Mouse (Mus musculus) lung, adult 2 months (tissue): ENCODE results near the gene Abi3bp. TPM values are rescaled to one million over a fixed set of nuclear protein-coding genes. Genes with fewer than 3 reads are reported as not detected.
A peak's percentile ranks its signal among the peaks of the same experiment; 100 is the strongest.

Experiments used
- DNase-seq: peaks from one replicate; pipeline ENCODE4 v3.0.0; 2022
- H3K4me1 ChIP-seq: fragments of 200-500 bp; 2 replicates; pipeline ENCODE4 v1.6.1; 2011; ENCODE audit warnings: low read length; ENCODE audit not compliant: control insufficient read depth, insufficient read depth
- H3K4me3 ChIP-seq: fragments of 200-500 bp; replicated peaks from 2 replicates; pipeline ENCODE3; 2011; ENCODE audit warnings: low read depth, mild to moderate bottlenecking, control low read depth, low read length; ENCODE audit errors: extremely low read depth
- CTCF ChIP-seq: fragments of 200-500 bp; IDR thresholded peaks from 2 replicates; pipeline ENCODE4 v1.5.1; 2011; ENCODE audit warnings: mild to moderate bottlenecking, low read length, control low read depth; ENCODE audit not compliant: insufficient read depth
- POLR2A ChIP-seq: fragments of 200-500 bp; IDR thresholded peaks from 2 replicates; pipeline ENCODE4 v1.6.1; 2011; ENCODE audit warnings: low read depth, mild to moderate bottlenecking, control low read depth, low read length, borderline replicate concordance; ENCODE audit errors: extremely low read depth
- WGBS: fragments of 180-500 bp; shearing (Covaris S2); methylation state at CpG from one replicate; pipeline ENCODE4 v1.1.7; 2018; 5-methylcytosine and 5-hydroxymethylcytosine counted together
- polyA plus RNA-seq: library from polyadenylated mRNA; depleted of rRNA; stranded (reverse); fragments of >200 nt; gene quantifications from 2 replicates; pipeline ENCODE4 v1.2.3, GENCODE M21; 2012; rRNA removed

Abi3bp gene
- 13.8 and 22.5 TPM in 2 replicates for polyA plus RNA-seq

- H3K4me3 ChIP-seq: peak within 1 kb of the TSS; percentile 55
- TF ChIP-seq POLR2A (peak; percentile 87; the same call in 1 of the 2 replicates), CTCF (no peak)
- no peaks in the 10 kb centered on the region for H3K4me1 ChIP-seq
- no peak for DNase-seq
- WGBS: 23% methylated on average over 11 of the region's 11 CpGs
Measured at GRCm38 (mm10) chr16:56477677-56478574, at the start of gene Abi3bp. Abi3bp (plus strand) TSS chr16:56477878.

DNA sequence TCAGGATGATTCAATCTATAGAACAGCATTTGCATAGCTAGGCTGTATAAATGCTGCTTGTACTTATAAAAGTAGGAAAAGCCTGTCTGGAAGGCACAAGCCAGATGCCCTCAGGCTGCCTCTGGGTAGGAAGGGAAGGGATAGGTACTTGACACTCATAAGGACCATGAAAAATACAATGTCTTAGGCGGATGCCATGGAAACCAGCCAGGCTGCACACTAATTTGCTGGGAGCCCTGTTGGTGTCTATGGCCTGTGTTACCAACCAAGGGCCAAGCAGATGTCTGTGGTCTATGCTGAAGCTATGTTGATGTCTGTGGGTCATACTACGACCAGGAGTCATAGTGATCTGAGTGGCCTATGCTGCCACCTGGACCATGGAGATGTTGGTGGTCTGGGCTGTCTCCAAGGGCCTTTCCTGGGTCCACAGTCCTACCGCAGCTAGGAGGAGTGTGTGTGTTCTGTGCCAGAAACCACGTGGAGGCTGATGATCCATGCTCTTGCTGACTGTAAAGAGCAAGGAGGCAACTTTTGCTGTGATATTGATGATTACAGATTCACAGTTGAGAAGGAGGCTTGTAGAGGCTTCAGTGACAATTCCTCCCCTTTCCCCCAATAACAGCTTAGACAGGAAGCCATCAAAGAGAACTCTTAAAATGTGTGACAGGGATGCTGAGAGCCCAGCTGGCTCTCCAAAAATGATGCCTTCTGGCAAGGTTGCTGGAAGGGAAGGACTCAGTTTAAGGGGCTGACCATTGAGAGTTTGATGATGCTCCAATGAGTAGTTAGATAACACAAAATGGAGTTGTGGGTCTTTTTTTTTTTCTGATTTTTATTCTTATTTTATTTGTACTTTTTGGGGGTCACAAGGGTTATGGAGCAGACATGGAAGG lies 42.1 kb upstream of the Abi3bp start:
- no peaks in the 10 kb centered on the region for H3K4me1 ChIP-seq
- 72% methylated on average over 4 of the region's 4 CpGs for WGBS
- no peak for DNase-seq
- no peak for TF ChIP-seq POLR2A
- no peak for TF ChIP-seq CTCF
- H3K4me3 ChIP-seq: no peak overlapping the region

GRCm38 (mm10) chr16:56440243-56440642 lies 37.4 kb upstream of the Abi3bp start:
- TF ChIP-seq POLR2A: no peak
- no peak for TF ChIP-seq CTCF
- H3K4me3 ChIP-seq: no peak overlapping the region
- WGBS: 87% methylated on average over 4 of the region's 4 CpGs
- no peaks in the 10 kb centered on the region for H3K4me1 ChIP-seq
- no peak for DNase-seq

- WGBS: 80% methylated on average over 5 of the region's 5 CpGs
- Histone ChIP-seq H3K4me1 (no peaks in the 10 kb centered on the region), H3K4me3 (no peak overlapping the region)
- no peak for TF ChIP-seq CTCF
- no peak for TF ChIP-seq POLR2A
- no peak for DNase-seq
Measured at GRCm38 (mm10) chr16:56441113-56441512, 36.6 kb upstream of the Abi3bp start.

- TF ChIP-seq POLR2A (no peak), CTCF (no peak)
- WGBS: 59% methylated on average over 7 of the region's 7 CpGs
- Histone ChIP-seq H3K4me3 (no peak overlapping the region), H3K4me1 (no peaks in the 10 kb centered on the region; the same call in 1 of the 2 replicates)
- no peak for DNase-seq
Measured at GRCm38 (mm10) chr16:56441658-56442344, 35.9 kb upstream of the Abi3bp start.

DNA sequence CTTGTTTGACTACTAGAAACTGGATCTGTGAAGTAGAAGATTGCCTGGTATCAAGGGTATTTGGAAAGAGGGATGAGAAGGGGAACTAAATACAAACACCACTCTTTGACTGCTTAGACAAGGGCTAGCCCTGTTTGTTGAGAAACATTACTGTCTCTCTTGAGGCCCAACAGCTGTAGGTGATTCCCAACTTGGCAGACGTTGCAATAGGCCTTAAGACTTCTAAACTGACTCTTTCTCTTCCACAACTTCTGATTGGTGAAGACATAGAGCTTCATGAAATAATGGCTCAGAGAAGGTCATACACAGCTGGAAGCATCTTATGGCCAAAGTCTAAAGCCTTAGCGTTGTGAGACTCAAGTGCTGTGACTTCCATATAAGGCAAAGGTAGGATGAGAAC lies 26.2 kb upstream of the Abi3bp start:
- H3K4me1 ChIP-seq: peaks cover 5% of the 10 kb centered on the region
- no peak overlapping the region for H3K4me3 ChIP-seq
- no peak for DNase-seq
- no peak for TF ChIP-seq CTCF
- TF ChIP-seq POLR2A: no peak
- 47% methylated on average over 2 of the region's 2 CpGs for WGBS

DNA sequence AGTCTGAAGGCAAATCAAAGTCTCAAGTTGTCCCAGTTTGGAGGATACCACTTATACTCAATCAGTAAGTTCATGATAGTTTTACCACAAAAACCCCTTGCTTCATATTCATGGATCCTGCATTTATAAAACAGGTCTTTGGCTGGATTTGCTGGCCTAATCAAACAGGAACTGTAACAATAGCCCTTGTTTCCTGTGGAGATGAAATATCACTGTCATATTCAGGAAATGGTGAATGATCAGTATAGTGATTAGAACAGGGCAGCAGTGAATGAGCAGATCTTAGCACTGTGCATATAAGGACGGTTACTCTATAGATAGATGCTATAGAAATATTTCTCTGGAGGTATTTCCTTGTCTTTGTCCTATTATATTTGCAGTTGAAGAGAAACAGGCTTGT lies 25.8 kb upstream of the Abi3bp start:
- DNase-seq: no peak
- 46% methylated on average over 1 of the region's 1 CpGs for WGBS
- H3K4me3 ChIP-seq: no peak overlapping the region
- TF ChIP-seq CTCF (no peak), POLR2A (no peak)
- peaks cover 5% of the 10 kb centered on the region for H3K4me1 ChIP-seq

GRCm38 (mm10) chr16:56458052-56458754 lies 19.5 kb upstream of the Abi3bp start:
- TF ChIP-seq POLR2A: no peak
- TF ChIP-seq CTCF: no peak
- no peak for DNase-seq
- Histone ChIP-seq H3K4me3 (no peak overlapping the region), H3K4me1 (0 out of 2 replicates have a peak, but pooled peaks cover 2% of the 10 kb centered on the region)
- 39% methylated on average over 8 of the region's 8 CpGs for WGBS

DNA sequence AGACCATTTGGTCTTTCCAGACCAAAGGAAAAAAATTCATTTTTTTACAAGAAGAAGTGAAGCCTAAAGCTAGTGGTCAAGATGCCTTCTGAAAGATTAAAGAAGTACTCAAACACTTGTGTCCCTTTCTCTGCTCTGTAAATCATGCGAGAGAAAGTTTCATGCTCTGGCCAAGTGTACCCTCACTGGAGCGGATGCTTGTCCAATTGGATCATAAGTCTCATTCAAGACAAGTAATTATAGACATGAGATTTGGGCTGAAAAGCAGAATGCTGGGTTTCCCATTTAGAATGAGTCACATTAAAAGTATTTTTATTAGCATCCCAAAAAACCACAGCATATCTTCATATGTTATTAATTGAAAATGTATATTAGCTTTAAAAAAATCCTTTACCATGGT lies 4.5 kb upstream of the Abi3bp start:
- no peak for DNase-seq
- 82% methylated on average over 2 of the region's 2 CpGs for WGBS
- TF ChIP-seq POLR2A: no peak
- TF ChIP-seq CTCF: no peak
- H3K4me1 ChIP-seq: no peaks in the 10 kb centered on the region
- H3K4me3 ChIP-seq: no peak overlapping the region
